Mouse (Mus musculus) left cerebral cortex, postnatal 4 days (tissue): ENCODE measurements around the gene Pcx. TPM values are rescaled to one million over a fixed set of nuclear protein-coding genes. Genes with fewer than 3 reads are reported as not detected.
"Not testable (repeated sequence)": the region's sequence is repeated elsewhere in the genome, so short reads cannot be mapped to it uniquely, and the experiment has no call there.

ENCODE experiments used
- DNase-seq: peaks from one replicate; pipeline ENCODE4 v3.0.0-alpha.2; 2022
- intact Hi-C: fragments of 180-260 bp; cut with DNase I; formaldehyde crosslinking; loops from one replicate; pipeline ENCODE4 v1.15.1; 2025
- total RNA-seq, 2 experiments: library from RNA; stranded (reverse); gene quantifications; 2 replicates each; pipeline ENCODE4 v1.2.3; 2021

The Pcx gene
- total RNA-seq, 2 experiments from 2014 or later = 42.6 to 44.2 TPM

GRCm38 (mm10) chr19:4573241-4573640, 63.0 kb downstream of the Pcx start:
- no peak for DNase-seq
- intact Hi-C loops = no loop called here

- peak; percentile 40 for DNase-seq
- intact Hi-C loops = no loop called here
These were observed 68.5 kb downstream of the Pcx start for GRCm38 (mm10) chr19:4578799-4579198.

- intact Hi-C loops = no loop called here
- DNase-seq = no peak
These were observed 69.0 kb downstream of the Pcx start for GRCm38 (mm10) chr19:4579296-4579695.

- intact Hi-C loops = no loop called here
- DNase-seq = peak; percentile 42
These were observed 73.6 kb downstream of the Pcx start for GRCm38 (mm10) chr19:4583856-4584255.

- intact Hi-C loops, DNase-seq: not testable (repeated sequence)
These were observed 76.5 kb downstream of the Pcx start for GRCm38 (mm10) chr19:4586783-4587182.

GRCm38 (mm10) chr19:4587426-4587825, 77.2 kb downstream of the Pcx start:
- intact Hi-C loops = no loop called here
- DNase-seq = no peak

- DNase-seq = no peak
- intact Hi-C loops = no loop called here
These were observed 78.2 kb downstream of the Pcx start for GRCm38 (mm10) chr19:4588430-4588829.

- no peak for DNase-seq
- intact Hi-C loops = no loop called here
These were observed 78.8 kb downstream of the Pcx start for GRCm38 (mm10) chr19:4589081-4589480.

- DNase-seq = no peak
- intact Hi-C loops = no loop called here
These were observed 79.8 kb downstream of the Pcx start for GRCm38 (mm10) chr19:4590025-4590424.

GRCm38 (mm10) chr19:4593792-4594522, 83.7 kb downstream of the Pcx start:
- intact Hi-C loops = no loop called here

GRCm38 (mm10) chr19:4596071-4596470, 85.8 kb downstream of the Pcx start:
- intact Hi-C loops = no loop called here
- no peak for DNase-seq

More at GRCm38 (mm10) chr19:4593792-4594522, 83.7 kb downstream of the Pcx start:
- DNase-seq = no peak

GRCm38 (mm10) chr19:4602459-4602858, 92.2 kb downstream of the Pcx start:
- DNase-seq = no peak

GRCm38 (mm10) chr19:4603801-4604723, 93.8 kb downstream of the Pcx start:
- peak; percentile 32 for DNase-seq
- intact Hi-C loops = no loop called here

More at GRCm38 (mm10) chr19:4602459-4602858, 92.2 kb downstream of the Pcx start:
- intact Hi-C loops = no loop called here

- DNase-seq = no peak
These were observed 95.4 kb downstream of the Pcx start for GRCm38 (mm10) chr19:4605654-4606053.

GRCm38 (mm10) chr19:4607406-4607805, 97.1 kb downstream of the Pcx start:
- intact Hi-C loops = no loop called here
- no peak for DNase-seq

More at GRCm38 (mm10) chr19:4605654-4606053, 95.4 kb downstream of the Pcx start:
- intact Hi-C loops = no loop called here

GRCm38 (mm10) chr19:4608511-4608910, 98.2 kb downstream of the Pcx start:
- intact Hi-C loops = no loop called here
- DNase-seq = no peak

GRCm38 (mm10) chr19:4610109-4610508, 99.8 kb downstream of the Pcx start:
- DNase-seq = peak; percentile 15
- intact Hi-C loops = no loop called here

- intact Hi-C loops = no loop called here
- peak; percentile 5 for DNase-seq
These were observed 102.1 kb downstream of the Pcx start for GRCm38 (mm10) chr19:4612181-4612961.

- intact Hi-C loops = no loop called here
- DNase-seq = peak; percentile 10
These were observed 103.4 kb downstream of the Pcx start for GRCm38 (mm10) chr19:4613464-4614304.
